Mouse (Mus musculus): ENCODE data around the gene Cyth2. TPM values are rescaled to one million over a fixed set of nuclear protein-coding genes. Genes with fewer than 3 reads are reported as not detected.

Cyth2 gene
- polyA plus RNA-seq, 1 experiment = 161 TPM

GRCm38 (mm10) chr7:45833924-45834323, 19.5 kb upstream of the Cyth2 start:
- TF ChIP-seq CTCF (IDR thresholded peaks at IDR 0.05; ENCODE audit: extremely low read depth, insufficient read depth, low read length) (no peak), POLR2A (IDR thresholded peaks at IDR 0.05; ENCODE audit: extremely low read depth, insufficient read depth, low read length) (no peak)
- H3K4me3 ChIP-seq (ENCODE audit: insufficient read depth, low read length) = peak overlapping the region; percentile 20; the same call in 1 of the 2 replicates
- no peak overlapping the region for H3K27ac ChIP-seq (ENCODE audit: insufficient read depth, low read length)
- peaks cover 3% of the 10 kb centered on the region for H3K4me1 ChIP-seq (ENCODE audit: control insufficient read depth, insufficient read depth, low read length)

GRCm38 (mm10) chr7:45833148-45833790, 18.9 kb upstream of the Cyth2 start:
- no peak overlapping the region for H3K27ac ChIP-seq (ENCODE audit: insufficient read depth, low read length)
- TF ChIP-seq POLR2A (IDR thresholded peaks at IDR 0.05; ENCODE audit: extremely low read depth, insufficient read depth, low read length) = no peak
- no peak for TF ChIP-seq CTCF (IDR thresholded peaks at IDR 0.05; ENCODE audit: extremely low read depth, insufficient read depth, low read length)
- peak overlapping the region; percentile 20 for H3K4me3 ChIP-seq (ENCODE audit: insufficient read depth, low read length)

GRCm38 (mm10) chr7:45832428-45832827, 18.0 kb upstream of the Cyth2 start:
- Histone ChIP-seq H3K4me1 (ENCODE audit: control insufficient read depth, insufficient read depth, low read length) (peaks cover 3% of the 10 kb centered on the region), H3K4me3 (ENCODE audit: insufficient read depth, low read length) (no peak overlapping the region; the same call in 1 of the 2 replicates), H3K27ac (ENCODE audit: insufficient read depth, low read length) (no peak overlapping the region)
- no peak for TF ChIP-seq POLR2A (IDR thresholded peaks at IDR 0.05; ENCODE audit: extremely low read depth, insufficient read depth, low read length)
- TF ChIP-seq CTCF (IDR thresholded peaks at IDR 0.05; ENCODE audit: extremely low read depth, insufficient read depth, low read length) = no peak

More at GRCm38 (mm10) chr7:45833148-45833790, 18.9 kb upstream of the Cyth2 start:
- peaks cover 3% of the 10 kb centered on the region for H3K4me1 ChIP-seq (ENCODE audit: control insufficient read depth, insufficient read depth, low read length)

- Histone ChIP-seq H3K4me3 (ENCODE audit: insufficient read depth, low read length) (peak overlapping the region; percentile 46), H3K4me1 (ENCODE audit: control insufficient read depth, insufficient read depth, low read length) (peaks cover 3% of the 10 kb centered on the region), H3K27ac (ENCODE audit: insufficient read depth, low read length) (no peak overlapping the region)
- TF ChIP-seq POLR2A (IDR thresholded peaks at IDR 0.05; ENCODE audit: extremely low read depth, insufficient read depth, low read length) (no peak), CTCF (IDR thresholded peaks at IDR 0.05; ENCODE audit: extremely low read depth, insufficient read depth, low read length) (no peak)
These were observed 16.7 kb upstream of the Cyth2 start for GRCm38 (mm10) chr7:45831128-45831525.

GRCm38 (mm10) chr7:45830427-45831127, 16.2 kb upstream of the Cyth2 start, which contains the start of gene Grwd1:
TSS of gene Grwd1 (minus strand) at chr7:45830944.
- Histone ChIP-seq H3K4me1 (ENCODE audit: control insufficient read depth, insufficient read depth, low read length) (peaks cover 3% of the 10 kb centered on the region), H3K4me3 (ENCODE audit: insufficient read depth, low read length) (peak within 1 kb of the TSS; percentile 46), H3K27ac (ENCODE audit: insufficient read depth, low read length) (peak within 1 kb of the TSS; percentile 37)
- TF ChIP-seq POLR2A (IDR thresholded peaks at IDR 0.05; ENCODE audit: extremely low read depth, insufficient read depth, low read length) (peak; percentile 69; the same call in 1 of the 2 replicates), CTCF (IDR thresholded peaks at IDR 0.05; ENCODE audit: extremely low read depth, insufficient read depth, low read length) (no peak)

- TF ChIP-seq POLR2A (IDR thresholded peaks at IDR 0.05; ENCODE audit: extremely low read depth, insufficient read depth, low read length) (no peak), CTCF (IDR thresholded peaks at IDR 0.05; ENCODE audit: extremely low read depth, insufficient read depth, low read length) (no peak)
- Histone ChIP-seq H3K4me3 (ENCODE audit: insufficient read depth, low read length) (no peak overlapping the region), H3K27ac (ENCODE audit: insufficient read depth, low read length) (no peak overlapping the region), H3K4me1 (ENCODE audit: control insufficient read depth, insufficient read depth, low read length) (peaks cover 3% of the 10 kb centered on the region)
These were observed 12.2 kb upstream of the Cyth2 start for GRCm38 (mm10) chr7:45826631-45827030.

DNA sequence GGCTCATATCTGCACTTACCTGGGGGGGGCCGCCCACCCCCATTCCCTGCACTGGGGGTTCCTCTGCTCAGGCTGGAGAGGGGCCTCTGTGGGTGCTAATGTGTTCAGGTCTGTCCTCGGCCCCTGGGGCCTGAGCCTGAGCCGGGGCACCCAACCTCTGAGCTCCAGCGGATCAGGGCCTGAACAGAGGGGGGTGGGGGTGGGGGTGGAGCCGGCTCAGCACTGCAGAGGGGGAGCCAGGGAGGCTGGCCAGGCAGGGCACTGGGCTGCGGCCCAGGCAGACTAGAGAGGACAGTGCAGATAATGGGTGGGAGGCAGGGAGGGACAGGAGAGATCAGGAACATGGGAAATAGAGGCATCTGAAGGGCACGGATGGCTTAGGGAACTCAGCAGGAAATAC, 10.2 kb upstream of the Cyth2 start, which contains the start of gene Kcnj14:
TSS of gene Kcnj14 (minus strand) at position 185 of the 400 bp plus-strand sequence.
- no peaks in the 10 kb centered on the region for H3K4me1 ChIP-seq (ENCODE audit: control insufficient read depth, insufficient read depth, low read length)
- H3K4me3 ChIP-seq (ENCODE audit: insufficient read depth, low read length) = no peak within 1 kb of the TSS
- TF ChIP-seq CTCF (IDR thresholded peaks at IDR 0.05; ENCODE audit: extremely low read depth, insufficient read depth, low read length) = no peak
- no peak for TF ChIP-seq POLR2A (IDR thresholded peaks at IDR 0.05; ENCODE audit: extremely low read depth, insufficient read depth, low read length)
- no peak within 1 kb of the TSS for H3K27ac ChIP-seq (ENCODE audit: insufficient read depth, low read length)

GRCm38 (mm10) chr7:45820913-45821312, 6.5 kb upstream of the Cyth2 start:
- no peak overlapping the region for H3K27ac ChIP-seq (ENCODE audit: insufficient read depth, low read length)
- no peak overlapping the region for H3K4me3 ChIP-seq (ENCODE audit: insufficient read depth, low read length)
- H3K4me1 ChIP-seq (ENCODE audit: control insufficient read depth, insufficient read depth, low read length) = no peaks in the 10 kb centered on the region
- TF ChIP-seq CTCF (IDR thresholded peaks at IDR 0.05; ENCODE audit: extremely low read depth, insufficient read depth, low read length) = no peak
- no peak for TF ChIP-seq POLR2A (IDR thresholded peaks at IDR 0.05; ENCODE audit: extremely low read depth, insufficient read depth, low read length)

- no peaks in the 10 kb centered on the region for H3K4me1 ChIP-seq (ENCODE audit: control insufficient read depth, insufficient read depth, low read length)
- no peak for TF ChIP-seq CTCF (IDR thresholded peaks at IDR 0.05; ENCODE audit: extremely low read depth, insufficient read depth, low read length)
- TF ChIP-seq POLR2A (IDR thresholded peaks at IDR 0.05; ENCODE audit: extremely low read depth, insufficient read depth, low read length) = no peak
- no peak overlapping the region for H3K27ac ChIP-seq (ENCODE audit: insufficient read depth, low read length)
- H3K4me3 ChIP-seq (ENCODE audit: insufficient read depth, low read length) = no peak overlapping the region
These were observed 5.5 kb upstream of the Cyth2 start for GRCm38 (mm10) chr7:45819843-45820242.

All from cortical plate, adult 2 months (tissue).